Mouse (Mus musculus) olfactory bulb, adult 2 months (tissue): Measurements from ENCODE around the gene Kdm6b. TPM values are rescaled to one million over a fixed set of nuclear protein-coding genes. Genes with fewer than 3 reads are reported as not detected.

Source experiments
- H3K27ac ChIP-seq: fragments of 200-500 bp; 2 replicates; pipeline ENCODE4 v1.5.1; 2012; ENCODE audit warnings: low read depth, low read length; ENCODE audit not compliant: insufficient read depth
- H3K4me1 ChIP-seq: fragments of 200-500 bp; 2 replicates; pipeline ENCODE4 v1.6.1; 2012; ENCODE audit warnings: low read length; ENCODE audit not compliant: control insufficient read depth, insufficient read depth
- H3K4me3 ChIP-seq: fragments of 200-500 bp; 2 replicates; pipeline ENCODE4 v1.5.1; 2012; ENCODE audit warnings: mild to moderate bottlenecking, low read depth, low read length, moderate library complexity; ENCODE audit not compliant: insufficient read depth
- CTCF ChIP-seq: fragments of 200-500 bp; IDR thresholded peaks from 2 replicates; pipeline ENCODE4 v1.5.1; 2012; ENCODE audit warnings: low read depth, mild to moderate bottlenecking, low read length, moderate library complexity; ENCODE audit not compliant: insufficient read depth
- POLR2A ChIP-seq: fragments of 200-500 bp; IDR thresholded peaks from 2 replicates; pipeline ENCODE4 v1.6.1; 2012; ENCODE audit warnings: mild to moderate bottlenecking, low read depth, low read length, moderate library complexity; ENCODE audit not compliant: insufficient read depth
- WGBS: fragments of 180-500 bp; shearing (Covaris S2); methylation state at CpG from one replicate; pipeline ENCODE4 v1.1.7; 2018; 5-methylcytosine and 5-hydroxymethylcytosine counted together
- polyA plus RNA-seq: library from polyadenylated mRNA; stranded (reverse); fragments of >200 nt; gene quantifications from 2 replicates; pipeline ENCODE4 v1.2.4, GENCODE M21; 2012; ENCODE audit warnings: low replicate concordance; ENCODE audit not compliant: missing spikeins, insufficient read depth, insufficient read length

Kdm6b gene
- polyA plus RNA-seq, 1 experiment, result not detected

DNA sequence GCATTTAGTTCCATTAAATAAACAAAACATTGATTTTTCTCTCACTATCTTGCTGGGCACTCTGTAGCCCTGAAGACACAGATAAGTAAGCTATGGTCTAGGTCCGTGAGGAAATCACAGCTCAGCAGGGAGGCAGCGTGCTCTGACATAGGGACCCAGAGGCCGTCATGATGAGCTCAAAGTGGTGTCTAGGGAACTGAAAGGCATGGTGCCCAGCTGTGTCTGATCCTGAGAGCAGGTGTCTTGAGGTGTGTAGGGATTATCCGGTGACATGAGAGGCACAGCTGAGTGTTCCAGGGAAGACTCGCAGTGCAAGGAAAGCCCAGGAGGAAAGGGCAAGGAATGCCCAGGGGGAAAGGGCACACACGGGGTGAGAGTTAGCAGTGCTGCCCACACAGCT, 19.7 kb upstream of the Kdm6b start:
- WGBS, result 79% methylated on average over 6 of the region's 6 CpGs
- no peak for TF ChIP-seq CTCF
- no peak overlapping the region for H3K27ac ChIP-seq
- peaks cover 2% of the 10 kb centered on the region for H3K4me1 ChIP-seq
- no peak overlapping the region for H3K4me3 ChIP-seq

DNA sequence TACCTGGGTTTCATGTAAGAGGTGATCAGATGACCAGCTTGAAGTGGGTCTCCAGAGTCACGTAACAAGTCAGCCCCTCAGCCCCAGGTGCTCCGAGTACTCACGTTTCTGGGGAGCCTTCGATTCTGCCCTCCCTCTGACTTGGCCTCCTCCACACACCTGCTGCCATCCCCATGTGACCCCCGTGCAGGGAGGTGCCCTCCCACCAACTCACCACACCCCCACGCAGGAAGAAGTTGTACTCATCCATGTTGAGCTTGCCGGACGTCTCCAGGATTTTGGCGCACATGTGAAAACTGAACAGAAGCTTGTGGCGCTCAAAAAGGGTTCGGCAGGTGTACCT, 19.1 kb upstream of the Kdm6b start:
- no peak overlapping the region for H3K27ac ChIP-seq
- 76% methylated on average over 11 of the region's 11 CpGs for WGBS
- H3K4me3 ChIP-seq, result no peak overlapping the region
- no peak for TF ChIP-seq POLR2A
- TF ChIP-seq CTCF, result no peak
- H3K4me1 ChIP-seq, result peaks cover 2% of the 10 kb centered on the region

DNA sequence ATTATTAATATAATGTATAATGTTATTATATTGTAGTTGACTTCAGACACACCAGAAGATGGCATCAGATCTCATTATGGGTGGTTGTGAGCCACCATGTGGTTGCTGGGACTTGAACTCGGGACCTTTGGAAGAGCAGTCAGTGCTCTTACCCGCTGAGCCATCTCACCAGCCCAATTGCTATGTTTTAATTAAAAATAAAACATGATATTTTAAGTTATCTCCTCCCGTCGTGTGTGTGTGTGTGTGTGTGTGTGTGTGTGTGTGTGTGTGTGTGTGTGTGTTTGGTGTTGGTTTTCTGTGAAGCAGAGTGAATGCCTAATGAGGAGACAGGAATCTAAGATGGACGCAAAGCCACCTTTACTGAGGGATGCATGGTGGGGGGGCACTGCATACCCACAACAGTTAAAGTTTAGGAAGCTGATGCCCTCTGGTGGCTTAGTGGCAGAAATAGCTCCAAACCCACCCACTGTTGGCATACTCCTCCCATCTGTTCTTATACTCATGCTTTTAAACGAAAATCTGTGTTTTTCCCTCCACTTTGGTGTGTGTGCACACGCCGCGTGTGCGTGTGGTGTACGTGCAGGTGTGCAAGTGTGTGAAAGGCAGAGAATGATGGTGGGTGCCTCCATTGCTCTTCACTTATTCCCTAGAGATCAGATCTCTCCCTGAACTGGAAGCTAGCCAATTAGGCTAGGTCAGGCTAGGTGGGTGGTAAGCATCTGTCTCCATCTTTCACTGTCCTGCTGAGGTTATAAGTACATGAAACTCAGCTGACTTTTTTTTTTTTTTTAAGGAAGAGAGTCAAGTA, 18.6 kb upstream of the Kdm6b start:
- H3K4me3 ChIP-seq, result no peak overlapping the region

DNA sequence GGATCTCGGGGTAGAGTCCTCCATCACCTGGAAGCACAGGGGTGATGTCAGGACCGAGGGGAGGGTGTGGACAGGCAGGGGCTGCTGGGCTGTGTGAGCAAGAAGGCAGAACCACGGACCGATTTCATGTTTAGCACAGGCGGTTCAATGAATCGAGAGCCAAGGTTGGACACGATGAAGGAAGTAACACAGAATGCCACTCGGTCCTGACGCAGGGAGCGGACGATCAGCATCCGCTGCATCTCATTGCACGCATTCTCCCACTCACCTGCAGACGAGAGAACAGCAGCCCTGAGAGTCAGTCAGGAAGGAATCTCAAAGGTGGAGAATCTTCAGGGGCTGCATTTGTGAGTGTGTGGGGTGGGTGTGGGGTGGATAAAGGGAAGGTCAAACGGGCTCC, 17.2 kb upstream of the Kdm6b start:
- Histone ChIP-seq H3K4me1 (peaks cover 2% of the 10 kb centered on the region), H3K27ac (no peak overlapping the region), H3K4me3 (no peak overlapping the region)
- 90% methylated on average over 15 of the region's 15 CpGs for WGBS
- TF ChIP-seq CTCF (no peak), POLR2A (no peak)

More for the DNA sequence above, 18.6 kb upstream of the Kdm6b start:
- TF ChIP-seq POLR2A (no peak), CTCF (no peak)
- Histone ChIP-seq H3K4me1 (peaks cover 2% of the 10 kb centered on the region), H3K27ac (no peak overlapping the region)
- 18% methylated on average over 11 of the region's 11 CpGs for WGBS

DNA sequence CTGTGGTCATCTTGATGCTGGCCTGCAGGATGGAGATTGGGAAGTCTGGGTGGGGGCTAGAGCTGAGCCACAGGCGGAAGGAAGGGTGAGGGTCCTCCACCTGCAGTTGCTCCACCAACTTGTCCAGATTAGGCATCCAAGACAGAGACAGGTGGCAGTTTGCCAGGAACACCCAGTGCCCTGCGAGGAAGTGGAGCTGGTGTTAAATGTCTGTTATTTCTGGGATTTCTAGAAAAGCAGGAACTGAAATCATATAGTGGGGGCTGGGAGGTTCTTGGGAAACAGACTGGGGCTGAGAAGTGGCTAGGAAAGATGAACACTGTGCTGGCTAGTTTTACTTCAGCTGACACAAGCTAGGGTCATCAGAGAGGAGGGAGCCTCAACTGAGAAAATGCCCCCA, 15.8 kb upstream of the Kdm6b start:
- Histone ChIP-seq H3K4me3 (no peak overlapping the region), H3K27ac (no peak overlapping the region), H3K4me1 (peaks cover 2% of the 10 kb centered on the region)
- TF ChIP-seq CTCF, result no peak
- TF ChIP-seq POLR2A, result no peak
- 24% methylated on average over 2 of the region's 2 CpGs for WGBS

DNA sequence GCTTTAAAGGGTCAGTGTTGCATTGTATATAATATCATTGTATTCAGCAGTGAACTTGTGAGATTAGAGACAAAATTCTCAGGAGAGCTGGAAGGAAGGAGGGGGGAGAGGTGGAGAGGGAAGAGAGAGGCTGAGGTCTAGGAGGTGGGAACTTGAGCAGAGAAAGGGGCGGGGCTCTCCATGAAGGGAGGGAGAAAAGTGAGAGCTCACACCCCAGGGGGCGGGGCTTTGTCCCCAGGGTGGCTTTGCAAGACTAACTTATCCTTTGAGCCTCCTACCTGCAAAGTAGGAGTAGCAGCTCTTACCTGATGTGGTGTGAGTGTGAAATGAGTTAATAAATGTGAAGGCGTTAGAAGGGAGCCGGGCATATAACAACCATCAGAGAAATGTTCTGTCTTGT, 15.3 kb upstream of the Kdm6b start:
- Histone ChIP-seq H3K27ac (no peak overlapping the region), H3K4me1 (peaks cover 2% of the 10 kb centered on the region), H3K4me3 (no peak overlapping the region)
- TF ChIP-seq POLR2A (no peak), CTCF (no peak)
- WGBS, result 35% methylated on average over 4 of the region's 4 CpGs

DNA sequence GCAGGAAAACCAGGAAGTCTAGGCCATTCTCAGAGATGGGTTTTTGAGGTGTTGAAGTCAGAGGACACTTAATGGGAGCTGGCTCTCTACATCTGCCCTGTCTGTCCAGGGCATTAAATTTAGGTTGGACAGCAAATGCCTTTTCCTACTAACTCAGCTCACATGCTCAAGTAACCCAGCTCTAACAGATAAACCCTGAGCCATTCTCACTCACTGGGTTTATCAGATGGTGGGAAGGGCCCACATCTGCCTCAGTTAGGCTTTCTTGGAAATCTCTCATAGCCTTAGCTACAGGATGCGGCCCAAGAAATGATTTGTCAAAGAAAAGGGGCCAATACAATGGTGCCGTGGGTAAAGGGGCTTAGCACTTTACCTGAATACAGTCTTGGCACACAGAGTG, 12.8 kb upstream of the Kdm6b start:
- WGBS, result 82% methylated on average over 2 of the region's 2 CpGs
- Histone ChIP-seq H3K4me1 (no peaks in the 10 kb centered on the region), H3K27ac (no peak overlapping the region), H3K4me3 (no peak overlapping the region)
- no peak for TF ChIP-seq POLR2A
- no peak for TF ChIP-seq CTCF

DNA sequence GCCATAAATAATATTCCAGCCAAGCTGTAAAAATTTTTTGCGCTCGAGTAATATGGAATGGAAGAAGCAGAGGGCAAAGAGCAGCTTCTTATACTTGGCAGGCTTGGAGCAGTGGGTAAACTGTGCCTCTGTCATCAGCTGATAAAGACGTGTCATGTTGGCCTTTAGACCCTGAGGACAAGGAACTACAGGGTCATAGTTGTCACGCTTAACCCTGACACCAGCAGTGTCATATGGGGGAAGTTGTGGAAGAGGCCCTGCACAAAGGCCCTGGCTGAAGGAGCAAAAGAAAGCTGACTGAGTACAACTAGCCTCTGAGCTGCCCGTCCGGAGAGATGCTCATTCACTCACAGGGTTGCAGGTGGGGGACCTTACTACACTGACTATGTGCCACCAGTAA, 10.4 kb upstream of the Kdm6b start:
- Histone ChIP-seq H3K4me1 (peaks cover 15% of the 10 kb centered on the region), H3K4me3 (no peak overlapping the region), H3K27ac (no peak overlapping the region)
- no peak for TF ChIP-seq CTCF
- WGBS, result 85% methylated on average over 6 of the region's 6 CpGs

DNA sequence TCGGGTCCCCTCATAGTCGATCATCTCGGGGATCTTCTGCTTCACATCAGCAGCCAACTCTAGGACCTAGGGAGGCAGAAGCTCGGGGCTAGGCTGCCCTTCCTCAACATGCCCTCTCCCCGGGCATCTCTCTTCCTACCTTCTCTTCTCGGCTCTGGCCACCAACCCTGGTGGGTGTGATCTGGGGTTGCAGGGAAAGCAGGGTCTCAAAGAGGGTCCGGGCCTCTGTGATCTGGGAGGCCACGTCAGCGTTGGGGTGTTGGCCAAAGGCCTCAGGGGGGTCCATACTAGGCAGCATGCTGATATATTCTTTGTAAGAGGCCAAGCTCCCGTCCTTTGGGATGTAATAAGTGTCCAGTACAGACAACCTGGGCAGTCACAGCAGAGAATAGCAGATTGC, 9.4 kb upstream of the Kdm6b start:
- Histone ChIP-seq H3K4me3 (no peak overlapping the region), H3K27ac (no peak overlapping the region), H3K4me1 (peaks cover 16% of the 10 kb centered on the region)
- TF ChIP-seq POLR2A (no peak), CTCF (no peak)
- 91% methylated on average over 10 of the region's 10 CpGs for WGBS
